ENCODE assay signal across 8 mouse cellular contexts in genomic region chr17:46383294-46384060, GRCm38 (mm10). TPM values are rescaled to one million over a fixed set of nuclear protein-coding genes. Genes with fewer than 3 reads are reported as not detected.
DNase-seq lines count a peak whose midpoint lies in the region; ATAC-seq lines count a peak whose summit lies in the region.

TSS of gene Zfp318 (plus strand) at chr17:46383731.

- peaks cover 9% of the 10 kb centered on the region; the same call in 1 of the 2 replicates for H3K36me3 ChIP-seq in forebrain, embryonic 14.5 days (ENCODE audit: control insufficient read depth, insufficient read depth, low read length)
- peaks cover 10% of the 10 kb centered on the region for H3K36me3 ChIP-seq in neural tube, embryonic 15.5 days

- DNase-seq in ES-CJ7 (ENCODE audit: low read depth, low spot score), result peak; percentile 97
- DNase-seq in cerebellum, adult 11 months, result peak; percentile 95
- peak; percentile 98 for DNase-seq in forebrain, embryonic 14.5 days (ENCODE audit: low spot score)
- peak; percentile 98 for DNase-seq in heart, postnatal 14 days
- peak; percentile 98 for DNase-seq in layer of hippocampus, adult 11-12 months (ENCODE audit: low spot score)
- DNase-seq in lung, adult 18-20 months, result peak; percentile 97
- peak; percentile 99 for DNase-seq in testis, postnatal 14 days (ENCODE audit: low spot score)

- under 1% methylated on average over 53 of the region's 105 CpGs for WGBS in forebrain, embryonic 14.5 days
- WGBS in neural tube, embryonic 15.5 days, result 0% methylated on average over 17 of the region's 105 CpGs

- intact Hi-C loops in heart, postnatal 14 days (cut with DNase I), result loop anchor here (5.0 to 10.0 kb wide), 2 partner anchors 136 to 819 kb away; partner anchors contain the start of genes Polr1c, Slc35b2 and Yipf3

- no peaks in the 10 kb centered on the region for H3K9me3 ChIP-seq in forebrain, embryonic 14.5 days (replicated peaks; ENCODE audit: control insufficient read depth, low read length)
- H3K9me3 ChIP-seq in neural tube, embryonic 15.5 days (replicated peaks), result no peaks in the 10 kb centered on the region

- peak within 1 kb of the TSS; percentile 87 for H3K4me2 ChIP-seq in forebrain, embryonic 14.5 days (ENCODE audit: low read length)
- peak within 1 kb of the TSS; percentile 87 for H3K4me2 ChIP-seq in neural tube, embryonic 15.5 days

- no peaks in the 10 kb centered on the region for H3K27me3 ChIP-seq in forebrain, embryonic 14.5 days (replicated peaks; ENCODE audit: control insufficient read depth, insufficient read depth, low read length)
- no peaks in the 10 kb centered on the region for H3K27me3 ChIP-seq in neural tube, embryonic 15.5 days (replicated peaks)

- H3K9ac ChIP-seq in forebrain, embryonic 14.5 days (ENCODE audit: low read length), result peak within 1 kb of the TSS; percentile 98
- H3K9ac ChIP-seq in neural tube, embryonic 15.5 days (replicated peaks), result peak within 1 kb of the TSS; percentile 96

- peaks cover 11% of the 10 kb centered on the region for H3K4me1 ChIP-seq in forebrain, embryonic 14.5 days (ENCODE audit: control insufficient read depth, insufficient read depth, low read length)
- peaks cover 17% of the 10 kb centered on the region for H3K4me1 ChIP-seq in neural tube, embryonic 15.5 days

- H3K4me3 ChIP-seq in forebrain, embryonic 14.5 days (ENCODE audit: low read depth, low read length), result peak within 1 kb of the TSS; percentile 92
- H3K4me3 ChIP-seq in neural tube, embryonic 15.5 days (replicated peaks), result peak within 1 kb of the TSS; percentile 95

- peak within 1 kb of the TSS; percentile 89 for H3K27ac ChIP-seq in forebrain, embryonic 14.5 days (ENCODE audit: low read depth, low read length)
- peak within 1 kb of the TSS; percentile 92 for H3K27ac ChIP-seq in neural tube, embryonic 15.5 days (replicated peaks)

- ATAC-seq in forebrain, embryonic 14.5 days, result peak; percentile 97
- ATAC-seq in neural tube, embryonic 15.5 days (ENCODE audit: low FRiP score), result peak; percentile 99

RNA-seq across cellular contexts. Expression of gene Zfp318, which starts in this region (rescaled TPM):
- polyA plus RNA-seq in forebrain, embryonic 14.5 days (2014; fragmentation: Nextera tagmentation; extraction: Ambion mirVana), result 10.7 and 13.0 TPM in 2 replicates
- 10 to 100 TPM; 19.2 TPM for total RNA-seq in heart, postnatal 14 days (2021)
- 19.0 and 19.9 TPM in 2 replicates for polyA plus RNA-seq in neural tube, embryonic 15.5 days (2015; fragmentation: Nextera tagmentation; extraction: Ambion mirVana)

Comparison
In these comparisons a context has a peak if more than half of its experiments do, and no peak if none do; other contexts are left out.
1. Peak in every context shown above with its lines: DNase-seq, ATAC-seq, H3K4me3 ChIP-seq and H3K27ac ChIP-seq.